Mouse (Mus musculus): ENCODE results near the gene Ficd.

DNA sequence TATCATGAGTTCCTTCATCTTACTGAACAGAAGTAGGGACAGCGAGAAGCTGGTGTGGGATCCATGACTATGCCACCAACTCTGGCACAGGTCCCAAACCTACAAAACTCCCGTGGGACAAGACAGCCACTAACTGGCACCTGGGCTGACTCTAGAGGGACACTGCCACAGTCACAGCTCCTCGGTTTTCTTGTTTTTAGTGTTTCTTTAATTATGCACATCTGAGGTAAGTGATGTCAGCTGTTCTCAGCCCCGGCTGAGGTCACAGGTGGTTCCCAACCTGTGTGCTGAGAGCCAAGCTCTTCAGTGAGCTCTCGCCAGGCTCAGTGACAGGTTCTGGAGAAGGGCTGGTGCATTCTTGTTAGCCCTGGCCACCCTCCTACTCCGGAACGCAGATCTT is 28.8 kb downstream of the Ficd start:
- TF ChIP-seq CTCF (IDR thresholded peaks at IDR 0.05; ENCODE audit: low read depth, low read length) (no peak), POLR2A (IDR thresholded peaks at IDR 0.05; ENCODE audit: insufficient read depth, low read length) (no peak)

All from ES-Bruce4 (cell line).